Mouse (Mus musculus): Measurements from ENCODE around the gene Tuba1a.

Gene Tuba1a

DNA sequence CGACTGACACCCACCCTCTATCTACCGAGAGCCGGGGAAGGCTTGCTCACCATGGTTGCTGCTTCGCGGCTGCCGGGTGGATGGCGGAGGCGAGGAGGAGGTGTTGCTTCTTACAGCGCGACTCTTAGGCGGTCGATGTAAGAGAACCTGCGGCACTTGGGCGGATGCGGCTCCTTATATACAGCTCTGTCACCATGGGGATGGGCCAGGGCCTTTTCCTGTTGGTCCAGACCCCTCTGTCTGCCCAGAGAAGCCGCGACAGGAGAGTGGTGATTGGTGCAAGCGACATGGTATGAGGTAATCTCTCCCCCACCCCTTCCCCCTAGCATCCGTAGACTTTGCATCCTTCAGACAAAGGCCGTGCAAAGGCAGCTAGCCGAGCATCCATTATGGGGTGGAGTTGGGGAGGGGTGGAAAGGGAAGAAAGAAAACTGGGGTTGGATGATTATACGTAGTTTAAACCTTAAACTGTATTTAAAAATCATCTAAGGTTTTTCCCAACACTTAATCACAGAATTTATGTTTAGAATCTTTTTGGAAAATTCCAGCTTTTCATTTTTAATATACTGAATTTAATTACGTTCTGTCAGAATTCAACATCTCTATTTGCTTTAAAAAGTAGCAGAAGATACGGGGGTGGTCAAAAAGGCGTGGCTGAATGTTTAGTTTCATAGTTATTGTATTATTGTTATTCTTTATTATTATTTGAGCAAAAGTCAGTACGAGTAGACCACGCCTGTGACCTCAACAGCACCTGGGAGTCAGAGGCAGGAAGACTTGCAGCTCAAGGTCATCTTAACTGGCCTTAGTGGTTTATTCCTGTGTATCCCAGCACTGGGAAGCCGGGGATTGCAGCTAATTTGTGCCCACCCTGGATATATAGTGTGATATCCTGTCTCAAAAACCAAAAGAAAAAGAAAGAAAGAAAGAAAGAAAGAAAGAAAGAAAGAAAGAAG lies at the start of gene Tuba1a, which contains the start of gene Gm49450:
Gene Tuba1a (minus strand): TSS at position 303 of the 956 bp plus-strand sequence.
Gene Gm49450 (minus strand): TSS at position 151 of the 956 bp plus-strand sequence.
- DNase-seq (ENCODE audit: low read depth, low spot score) = peak; percentile 100

DNA sequence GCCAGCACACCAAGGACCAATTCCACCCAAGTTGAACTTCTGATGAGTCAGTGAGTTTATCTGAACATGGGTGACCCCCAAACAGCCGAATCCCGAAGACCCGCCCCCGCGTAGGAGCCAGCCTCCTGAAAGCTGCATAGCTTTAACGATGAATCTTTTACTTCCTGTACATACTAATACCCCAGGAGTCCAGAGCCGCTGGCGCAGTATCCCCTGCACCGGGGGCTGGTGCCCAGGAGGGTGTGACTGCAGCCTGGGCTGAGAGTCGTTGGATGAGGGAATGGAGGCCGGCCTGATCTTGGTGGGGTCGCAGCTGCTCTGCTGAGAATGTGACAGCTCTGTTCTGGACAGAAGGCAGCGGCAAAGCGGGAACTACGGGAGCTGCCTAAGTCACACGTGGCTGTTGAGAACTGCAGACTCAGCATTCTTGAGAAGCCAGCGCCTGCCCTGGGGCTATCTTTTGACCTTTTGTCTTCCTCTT lies 48.0 kb upstream of the Tuba1a start:
- DNase-seq (ENCODE audit: low read depth, low spot score) = no peak

- DNase-seq (ENCODE audit: low read depth, low spot score) = peak; percentile 83
Observed at GRCm38 (mm10) chr15:99000535-99001283, 47.2 kb upstream of the Tuba1a start.

DNA sequence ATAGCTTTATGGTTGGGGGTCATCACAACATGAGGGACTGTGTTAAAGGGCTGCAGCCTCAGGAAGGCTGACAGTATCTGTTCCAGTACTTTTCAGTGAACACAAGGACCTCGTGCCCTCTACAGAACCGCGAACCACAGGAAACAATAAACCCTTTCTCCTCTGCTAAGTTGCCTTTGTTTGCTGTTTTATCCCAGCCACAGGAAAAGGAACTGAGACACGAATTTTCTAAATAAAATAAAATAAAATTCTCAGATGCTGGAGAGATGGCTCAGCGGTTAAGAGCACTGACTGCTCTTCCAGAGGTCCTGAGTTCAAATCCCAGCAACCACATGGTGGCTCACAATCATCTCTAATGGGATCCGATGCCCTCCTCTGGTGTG lies 45.3 kb upstream of the Tuba1a start:
- DNase-seq (ENCODE audit: low read depth, low spot score) = peak; percentile 58

DNA sequence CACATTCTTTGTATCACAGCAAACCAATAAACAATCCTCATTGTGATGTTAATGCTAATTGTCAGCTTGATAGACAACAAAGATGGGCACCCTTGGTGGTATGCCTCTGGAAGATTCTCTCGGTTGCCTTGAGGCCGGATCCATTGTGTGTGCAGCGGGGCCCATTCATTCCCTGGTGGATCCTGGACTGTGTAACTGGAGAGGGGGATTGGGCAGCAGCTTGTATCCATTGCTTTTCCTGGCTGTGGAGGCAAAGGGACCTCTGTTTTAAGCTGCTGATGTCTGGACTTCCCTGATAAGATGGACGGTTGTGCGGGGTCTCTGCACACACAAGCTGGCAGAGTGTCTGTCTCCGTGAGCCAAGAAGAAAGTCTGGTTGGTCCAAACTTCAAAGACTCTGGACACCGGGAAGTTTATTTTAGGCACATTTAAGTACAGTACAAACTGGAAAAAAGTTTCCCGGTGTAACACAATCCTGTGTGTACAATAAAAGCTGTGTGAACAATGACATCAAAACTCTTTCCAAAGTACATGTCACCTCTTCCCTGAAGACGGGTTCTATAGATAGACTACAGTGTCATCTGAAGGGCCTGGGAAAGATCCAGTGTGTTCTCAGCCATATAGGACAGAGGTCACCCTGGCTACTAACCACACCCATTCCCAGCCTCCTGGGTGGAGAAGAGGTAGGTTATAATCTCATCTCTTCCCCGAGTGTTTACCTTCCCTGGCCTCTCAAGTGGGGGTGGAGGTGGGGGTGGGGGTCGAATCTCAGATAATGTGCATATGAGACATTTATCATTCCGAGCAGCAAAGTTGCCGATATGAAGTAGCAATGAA lies 44.7 kb upstream of the Tuba1a start:
- no peak for DNase-seq (ENCODE audit: low read depth, low spot score)

GRCm38 (mm10) chr15:98996840-98997239 lies 43.3 kb upstream of the Tuba1a start:
- DNase-seq (ENCODE audit: low read depth, low spot score) = no peak

- no peak for DNase-seq (ENCODE audit: low read depth, low spot score)
Observed at GRCm38 (mm10) chr15:98994957-98995520, 41.5 kb upstream of the Tuba1a start.

- DNase-seq (ENCODE audit: low read depth, low spot score) = peak; percentile 98
Observed at GRCm38 (mm10) chr15:98993865-98994264, 40.4 kb upstream of the Tuba1a start.

DNA sequence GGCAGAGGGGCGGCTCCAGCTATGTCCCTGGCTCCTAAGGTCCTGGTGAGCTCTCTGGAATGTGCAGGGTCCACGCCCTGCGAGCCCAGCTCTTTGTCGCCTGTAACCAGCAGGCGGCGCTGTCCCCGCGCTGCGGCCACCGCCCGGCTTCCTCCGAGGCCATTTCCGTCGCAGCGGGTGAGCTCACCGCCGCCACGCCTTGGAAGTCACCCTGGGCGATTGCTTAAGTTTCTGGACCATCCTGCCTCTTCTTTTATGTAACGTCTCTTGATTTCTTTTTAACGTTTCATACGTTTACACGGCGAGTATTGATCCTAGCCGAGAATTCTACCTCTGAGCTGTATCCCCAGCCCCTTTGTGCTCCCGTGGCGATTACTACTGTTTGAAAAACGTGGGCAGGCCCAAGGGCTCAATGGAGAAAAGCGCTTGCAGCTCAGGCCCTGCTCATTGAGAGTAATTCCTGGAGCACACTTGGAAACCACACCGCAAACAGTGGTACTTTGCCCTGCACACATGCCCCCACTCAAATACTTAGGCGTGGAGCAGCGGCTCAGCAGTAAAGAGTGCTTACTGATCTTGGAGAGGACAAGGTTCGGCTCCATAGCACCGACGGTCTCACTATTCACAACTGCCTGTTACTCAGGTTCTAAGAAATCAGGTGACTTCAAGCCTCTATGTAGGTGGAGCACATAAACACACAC lies 39.7 kb upstream of the Tuba1a start:
- DNase-seq (ENCODE audit: low read depth, low spot score) = peak; percentile 95

DNA sequence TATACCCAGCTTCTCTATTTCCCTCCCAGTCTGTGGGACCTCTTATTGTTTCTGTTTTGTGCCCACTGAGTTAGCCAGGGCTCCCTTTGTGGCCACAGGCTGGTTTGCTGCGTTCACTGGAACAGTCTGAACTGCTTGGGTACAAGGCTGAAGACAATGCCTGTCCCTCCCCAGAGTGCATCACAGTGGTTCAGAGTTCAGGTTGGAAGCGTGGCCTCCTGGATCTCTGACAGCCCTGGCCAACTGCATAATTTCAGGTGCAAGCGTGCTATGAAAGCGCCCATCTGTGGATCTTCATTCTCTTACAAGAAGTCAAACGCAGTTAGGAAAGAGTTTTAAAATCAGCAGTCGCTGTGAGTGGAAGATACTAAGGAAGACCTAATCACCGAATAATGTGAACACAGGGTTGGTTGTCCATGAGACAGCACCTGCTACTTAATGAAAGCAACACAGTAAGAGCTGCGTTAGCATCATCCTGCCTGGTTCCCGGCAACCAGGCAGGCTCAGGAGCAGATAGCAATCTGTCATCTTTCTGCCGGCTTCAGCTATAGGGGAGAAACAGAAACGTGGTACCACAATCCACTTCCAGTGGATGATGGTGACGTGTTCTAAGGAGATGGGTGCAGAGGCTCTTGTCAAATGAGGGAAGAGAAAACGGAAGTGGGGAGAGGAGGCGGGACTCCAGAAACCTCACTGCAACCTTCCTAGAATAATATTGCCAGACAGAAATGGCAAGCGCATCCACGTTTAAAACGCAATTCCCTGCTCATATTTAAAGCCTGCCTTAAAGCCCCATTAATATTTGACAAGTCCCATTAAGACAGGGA lies 38.8 kb upstream of the Tuba1a start:
- DNase-seq (ENCODE audit: low read depth, low spot score) = peak; percentile 77

DNA sequence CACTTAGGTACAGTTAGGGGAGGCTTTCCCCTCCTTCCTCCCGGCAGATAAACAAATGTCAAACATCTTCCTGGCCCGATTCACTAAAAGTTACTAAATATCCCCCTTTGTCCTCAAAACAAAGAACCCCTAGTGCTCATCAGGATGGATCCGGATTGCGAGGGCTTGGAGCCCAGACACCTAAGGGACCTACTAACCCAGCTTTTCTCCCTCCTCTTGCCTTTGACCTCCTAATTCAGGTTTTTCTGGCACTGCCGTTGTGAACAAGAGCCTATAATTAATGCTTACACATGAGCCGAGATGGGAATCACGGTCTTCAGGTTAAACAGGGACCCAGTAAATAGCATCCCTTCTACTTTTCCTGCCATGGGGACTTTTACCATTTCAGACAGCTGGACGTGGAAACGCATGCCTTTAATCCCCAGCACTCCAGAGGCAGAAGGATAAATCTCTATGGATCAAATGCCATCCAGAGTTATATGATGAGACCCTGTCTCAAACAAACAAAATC lies 38.1 kb upstream of the Tuba1a start:
- no peak for DNase-seq (ENCODE audit: low read depth, low spot score)

DNA sequence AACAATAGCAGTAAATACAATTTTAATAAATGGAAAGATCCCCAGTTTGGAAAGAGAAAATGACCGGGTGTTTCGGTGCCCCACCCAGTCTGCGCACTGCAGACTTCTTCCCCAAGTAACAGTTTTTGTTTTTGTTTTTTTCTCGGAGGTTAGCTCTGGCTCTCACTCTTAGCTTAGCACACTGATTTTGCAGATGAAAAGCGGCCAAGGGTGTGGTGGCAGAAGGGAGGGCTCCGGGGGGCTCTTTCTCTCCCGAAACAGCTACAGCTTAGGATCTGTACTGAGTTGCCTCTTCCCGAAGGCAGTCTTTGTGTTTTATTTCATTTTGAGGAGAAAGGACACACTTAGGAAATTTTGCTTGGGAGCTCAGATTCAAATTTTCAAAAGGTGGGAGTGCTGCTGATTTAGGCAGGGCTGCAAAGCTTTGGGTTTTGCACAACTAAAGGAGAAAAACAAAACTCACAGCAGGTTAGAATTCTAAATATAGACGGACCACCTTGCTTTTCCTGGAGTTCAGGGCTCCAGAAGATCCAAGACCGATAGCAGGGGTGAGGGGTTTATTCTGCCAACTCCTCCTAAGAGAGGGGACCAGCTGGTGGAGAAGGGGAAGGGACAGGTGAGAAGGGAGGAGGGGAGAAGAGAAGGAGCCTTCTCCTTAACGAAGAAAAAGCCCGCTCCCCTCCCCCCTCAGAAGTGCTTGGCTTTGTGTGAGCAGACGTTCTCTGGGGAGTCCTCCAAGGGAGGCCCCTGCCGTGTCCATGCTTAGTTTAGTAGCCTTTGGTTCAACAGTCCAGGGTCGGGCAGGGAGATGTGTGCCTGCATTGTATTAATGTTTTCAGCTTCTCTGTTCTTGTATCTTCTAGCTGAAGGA lies 37.4 kb upstream of the Tuba1a start:
- no peak for DNase-seq (ENCODE audit: low read depth, low spot score)

DNA sequence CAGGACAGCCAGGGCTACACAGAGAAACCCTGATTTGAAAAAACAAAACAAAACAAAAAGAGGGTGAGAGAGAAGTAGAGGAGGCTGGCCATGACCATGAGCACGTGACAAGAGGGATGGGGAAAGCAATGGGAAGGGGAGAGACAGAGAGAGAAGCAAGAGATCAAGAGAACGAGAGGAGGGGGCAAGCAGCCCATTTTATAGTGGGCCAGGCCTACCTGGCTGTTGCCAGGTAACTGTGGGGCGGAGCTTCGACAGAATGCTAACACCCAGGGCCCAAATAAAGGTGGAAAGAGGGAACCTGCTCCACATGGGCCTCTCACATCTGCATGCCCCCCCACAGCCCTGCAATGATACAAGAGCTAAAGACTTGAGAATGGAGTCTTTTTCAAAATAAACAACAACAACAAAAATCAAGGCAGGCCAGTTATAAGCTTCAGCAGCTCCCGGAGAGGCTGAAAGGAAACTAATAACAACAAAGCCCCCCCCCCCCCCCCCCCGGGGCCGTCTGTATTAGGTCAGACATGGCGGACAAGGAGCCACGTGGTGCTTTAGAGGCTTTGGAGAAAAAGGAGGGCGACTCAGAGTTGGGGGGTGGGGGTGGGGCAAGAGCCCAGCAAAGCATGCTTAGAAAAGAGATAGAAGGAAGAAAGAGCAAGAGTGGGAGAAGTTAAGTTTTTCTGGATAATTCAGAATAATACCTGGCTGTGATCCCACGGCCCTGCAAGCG lies 36.4 kb upstream of the Tuba1a start:
- DNase-seq (ENCODE audit: low read depth, low spot score) = no peak

GRCm38 (mm10) chr15:98988787-98989186 lies 35.3 kb upstream of the Tuba1a start:
- no peak for DNase-seq (ENCODE audit: low read depth, low spot score)

GRCm38 (mm10) chr15:98987661-98988181 lies 34.2 kb upstream of the Tuba1a start:
- DNase-seq (ENCODE audit: low read depth, low spot score) = no peak

GRCm38 (mm10) chr15:98987077-98987630 lies 33.7 kb upstream of the Tuba1a start:
- peak; percentile 79 for DNase-seq (ENCODE audit: low read depth, low spot score)
